Mouse (Mus musculus) heart, postnatal 0 days (tissue): ENCODE data around the gene 1810024B03Rik. TPM values are rescaled to one million over a fixed set of nuclear protein-coding genes. Genes with fewer than 3 reads are reported as not detected.

Experiments used
- ATAC-seq: fragments of 200-750 bp; cut with Nextera tagmentation; 2 replicates; pipeline ENCODE4 v1.8.0; 2017; ENCODE audit warnings: low read depth, moderate number of reproducible peaks, moderate library complexity; ENCODE audit not compliant: insufficient read depth
- DNase-seq: peaks from one replicate; pipeline ENCODE4 v3.0.0-alpha.2; 2016; ENCODE audit warnings: low spot score
- H3K27ac ChIP-seq: fragments of 300-500 bp; sonication (generic); 2 replicates; pipeline ENCODE4 v1.5.1; 2014; ENCODE audit warnings: low read depth, mild to moderate bottlenecking
- H3K27me3 ChIP-seq: fragments of 300-500 bp; sonication (generic); 2 replicates; pipeline ENCODE4 v1.6.1; 2014; ENCODE audit warnings: low read length, mixed read lengths; ENCODE audit not compliant: control insufficient read depth, insufficient read depth
- H3K36me3 ChIP-seq: fragments of 300-500 bp; sonication (generic); replicated peaks from 2 replicates; pipeline ENCODE4 v1.6.1; 2014; ENCODE audit warnings: low read length, mixed read lengths; ENCODE audit not compliant: control insufficient read depth, insufficient read depth
- H3K4me1 ChIP-seq: fragments of 300-500 bp; sonication (generic); 2 replicates; pipeline ENCODE4 v1.6.1; 2014; ENCODE audit warnings: antibody characterized with exemption; ENCODE audit not compliant: control insufficient read depth, insufficient read depth
- H3K4me2 ChIP-seq: fragments of 300-500 bp; sonication (generic); 2 replicates; pipeline ENCODE4 v1.6.1; 2014; ENCODE audit warnings: low read depth, mild to moderate bottlenecking, low read length, moderate library complexity
- H3K4me3 ChIP-seq: fragments of 300-500 bp; sonication (generic); 2 replicates; pipeline ENCODE4 v1.5.1; 2014; ENCODE audit warnings: low read depth, low read length
- H3K9ac ChIP-seq: fragments of 300-500 bp; sonication (generic); replicated peaks from 2 replicates; pipeline ENCODE4 v1.6.1; 2014; ENCODE audit warnings: low read depth, low read length, mixed read lengths
- H3K9me3 ChIP-seq: fragments of 300-500 bp; sonication (generic); replicated peaks from 2 replicates; pipeline ENCODE4 v1.6.1; 2016; ENCODE audit warnings: low read length; ENCODE audit not compliant: control insufficient read depth
- CTCF ChIP-seq: IDR thresholded peaks from 2 replicates; pipeline ENCODE4 v1.5.1; 2016; ENCODE audit warnings: antibody characterized with exemption, control low read depth, low read depth
- EP300 ChIP-seq: IDR thresholded peaks from 2 replicates; pipeline ENCODE4 v1.6.1; 2016; ENCODE audit warnings: antibody characterized with exemption, low read depth
- WGBS: fragments of 180-500 bp; shearing (Covaris S2); extraction: QIAGEN DNeasy Blood & Tissue Kit; methylation state at CpG from one replicate; pipeline ENCODE4 v1.1.7; 2014; 5-methylcytosine and 5-hydroxymethylcytosine counted together
- polyA plus RNA-seq: library from polyadenylated mRNA; unstranded; fragments of >200 nt; fragmentation: Nextera tagmentation; extraction: Ambion mirVana; gene quantifications from 2 replicates; pipeline ENCODE4 v1.2.1, GENCODE M21; 2015
- total RNA-seq: library from RNA; depleted of rRNA; stranded (reverse); fragments of >200 nt; gene quantifications from 2 replicates; pipeline ENCODE4 v1.2.3, GENCODE M21; 2014; ENCODE audit warnings: low replicate concordance; rRNA removed

1810024B03Rik gene
- 0.27 TPM in 1 of 2 replicates, not detected in the other for total RNA-seq
- polyA plus RNA-seq = 1.6 and 1.9 TPM in 2 replicates

DNA sequence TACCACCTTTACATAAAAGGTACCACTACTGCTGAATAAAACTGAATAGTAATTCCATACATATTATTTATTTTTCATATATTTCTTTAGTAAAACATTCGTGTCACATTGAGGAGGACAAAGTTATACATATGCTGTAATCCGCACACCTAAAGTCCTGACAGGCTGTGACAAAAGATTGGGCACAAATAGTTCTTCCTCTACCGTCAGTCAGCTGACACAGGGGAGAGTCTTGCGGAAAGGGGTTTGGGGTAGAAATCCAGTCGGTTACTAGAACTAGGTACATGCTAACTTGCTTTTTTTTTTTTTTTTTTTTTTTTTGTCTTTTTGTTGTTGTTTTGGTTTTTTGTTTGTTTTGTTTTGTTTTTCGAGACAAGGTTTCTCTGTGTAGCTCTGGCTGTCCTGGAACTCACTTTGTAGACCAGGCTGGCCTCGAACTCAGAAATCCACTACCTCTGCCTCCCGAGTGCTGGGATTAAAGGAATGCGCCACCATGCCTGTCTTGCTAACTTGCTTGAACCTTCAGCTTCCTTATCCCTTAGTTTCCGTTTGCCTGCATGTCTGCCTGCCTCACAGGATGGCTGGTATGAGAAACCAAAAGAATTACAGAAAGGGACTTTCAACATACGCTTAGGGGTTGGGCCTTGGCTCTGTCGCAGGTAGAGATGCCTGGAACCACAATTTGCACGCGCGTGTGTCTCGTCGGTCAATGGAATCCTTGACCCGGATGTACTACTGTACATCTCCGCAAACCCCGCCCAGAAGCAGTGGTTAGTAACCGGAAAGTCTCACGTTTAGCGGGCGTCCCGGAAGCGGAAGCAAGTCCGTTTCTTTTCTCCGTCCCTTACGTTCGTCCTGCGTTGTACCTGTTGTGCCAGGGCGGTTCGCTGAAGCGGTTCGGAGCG lies at the start of gene 1810024B03Rik, which contains the start of gene Snrnp200:
Gene 1810024B03Rik (minus strand): TSS at position 734 of the 905 bp plus-strand sequence.
Gene Snrnp200 (plus strand): TSS at position 840 of the 905 bp plus-strand sequence.
- TF ChIP-seq EP300 (peak; percentile 31; the same call in 1 of the 2 replicates), CTCF (no peak)
- WGBS = 10% methylated on average over 36 of the region's 36 CpGs

DNA sequence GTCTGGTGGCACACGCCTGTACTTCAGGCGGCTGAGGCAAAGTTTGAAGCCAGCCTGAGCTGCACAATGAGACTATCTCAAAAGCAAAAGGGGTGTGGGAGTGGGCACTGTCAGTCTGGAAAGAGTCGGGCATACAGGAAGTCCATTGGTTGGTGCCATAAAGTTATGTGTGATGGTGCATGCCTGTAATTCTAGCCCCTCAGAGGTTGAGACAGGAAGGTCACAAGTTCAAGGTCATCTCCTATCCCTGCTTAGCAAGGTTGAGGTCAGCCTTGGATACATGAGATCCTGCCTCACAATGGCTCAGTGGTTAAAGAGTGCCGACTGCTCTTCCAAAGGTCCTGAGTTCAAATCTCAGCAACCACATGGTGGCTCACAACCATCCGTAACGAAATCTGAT lies 47.2 kb upstream of the 1810024B03Rik start:
- no peaks in the 10 kb centered on the region for H3K9me3 ChIP-seq
- H3K27ac ChIP-seq = no peak overlapping the region
- peaks cover 44% of the 10 kb centered on the region for H3K36me3 ChIP-seq
- DNase-seq (no peak), ATAC-seq (no peak)
- H3K4me1 ChIP-seq = peaks cover 27% of the 10 kb centered on the region
- TF ChIP-seq CTCF = no peak
- no peak for TF ChIP-seq EP300
- H3K4me3 ChIP-seq = no peak overlapping the region
- 77% methylated on average over 6 of the region's 6 CpGs for WGBS
- H3K27me3 ChIP-seq = no peaks in the 10 kb centered on the region
- H3K9ac ChIP-seq = no peak overlapping the region
- H3K4me2 ChIP-seq = no peak overlapping the region

More for the DNA sequence above, at the start of gene 1810024B03Rik, which contains the start of gene Snrnp200:
- Histone ChIP-seq H3K9ac (peak within 1 kb of the TSS; percentile 84), H3K27me3 (no peaks in the 10 kb centered on the region), H3K9me3 (no peaks in the 10 kb centered on the region), H3K4me1 (peaks cover 6% of the 10 kb centered on the region; the same call in 1 of the 2 replicates), H3K36me3 (peaks cover 30% of the 10 kb centered on the region), H3K4me2 (peak within 1 kb of the TSS; percentile 77), H3K4me3 (peak within 1 kb of the TSS; percentile 88), H3K27ac (peak within 1 kb of the TSS; percentile 81)
- ATAC-seq = peak; percentile 98
- peak; percentile 98 for DNase-seq

- DNase-seq (no peak), ATAC-seq (no peak)
- no peaks in the 10 kb centered on the region for H3K9me3 ChIP-seq
- H3K27me3 ChIP-seq = no peaks in the 10 kb centered on the region
- H3K4me2 ChIP-seq = no peak overlapping the region
- 72% methylated on average over 3 of the region's 3 CpGs for WGBS
- TF ChIP-seq CTCF = no peak
- TF ChIP-seq EP300 = no peak
- H3K9ac ChIP-seq = no peak overlapping the region
- no peak overlapping the region for H3K27ac ChIP-seq
- H3K36me3 ChIP-seq = peaks cover 39% of the 10 kb centered on the region
- no peak overlapping the region for H3K4me3 ChIP-seq
- peaks cover 26% of the 10 kb centered on the region for H3K4me1 ChIP-seq
Measured at GRCm38 (mm10) chr2:127254604-127255134, 46.6 kb upstream of the 1810024B03Rik start.

DNA sequence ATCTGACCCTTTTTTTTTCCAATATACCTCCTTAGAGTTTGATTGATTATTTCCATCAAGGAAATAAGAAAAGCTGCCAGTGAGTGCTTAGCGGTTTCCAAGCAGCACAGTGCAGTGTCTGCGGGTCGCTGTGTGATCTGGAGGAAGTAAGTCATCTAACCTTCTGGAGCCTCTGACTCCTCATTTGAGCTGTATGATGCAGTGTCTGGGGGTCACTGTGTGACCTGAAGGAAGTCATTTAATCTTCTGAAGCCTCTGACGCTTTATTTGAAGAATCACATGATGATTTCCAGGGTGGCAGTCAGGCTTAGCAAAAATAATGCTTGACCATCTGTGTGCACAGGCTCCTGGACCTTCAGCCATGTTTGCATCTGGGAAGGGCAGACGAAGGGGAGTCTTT lies 44.7 kb upstream of the 1810024B03Rik start:
- Histone ChIP-seq H3K27ac (peak overlapping the region; percentile 70; the same call in 1 of the 2 replicates), H3K9ac (no peak overlapping the region), H3K27me3 (no peaks in the 10 kb centered on the region), H3K4me2 (no peak overlapping the region), H3K4me3 (no peak overlapping the region), H3K36me3 (peaks cover 21% of the 10 kb centered on the region), H3K9me3 (no peaks in the 10 kb centered on the region), H3K4me1 (peaks cover 35% of the 10 kb centered on the region)
- no peak for TF ChIP-seq EP300
- no peak for TF ChIP-seq CTCF
- ATAC-seq (no peak), DNase-seq (no peak)
- WGBS = 78% methylated on average over 5 of the region's 5 CpGs

GRCm38 (mm10) chr2:127251880-127252527 lies 43.9 kb upstream of the 1810024B03Rik start:
- ATAC-seq (no peak), DNase-seq (no peak)
- Histone ChIP-seq H3K27ac (peak overlapping the region; percentile 70), H3K36me3 (peaks cover 13% of the 10 kb centered on the region), H3K27me3 (no peaks in the 10 kb centered on the region), H3K4me2 (no peak overlapping the region), H3K4me3 (no peak overlapping the region), H3K9ac (peak overlapping the region; percentile 17; the same call in 1 of the 2 replicates), H3K4me1 (peaks cover 35% of the 10 kb centered on the region), H3K9me3 (no peaks in the 10 kb centered on the region)
- TF ChIP-seq CTCF (no peak), EP300 (no peak)
- WGBS = 37% methylated on average over 3 of the region's 3 CpGs
